Mouse (Mus musculus) cerebellum, adult 2 months (tissue): Measurements from ENCODE around the gene Phkg2.

ENCODE experiments used
- CTCF ChIP-seq: fragments of 200-500 bp; IDR thresholded peaks from 2 replicates; pipeline ENCODE4 v1.5.1; 2011; ENCODE audit warnings: low read depth, mild to moderate bottlenecking, control low read depth, low read length, moderate library complexity, borderline replicate concordance; ENCODE audit not compliant: insufficient read depth
- POLR2A ChIP-seq: fragments of 200-500 bp; IDR thresholded peaks from 2 replicates; pipeline ENCODE4 v1.6.1; 2011; ENCODE audit warnings: low read length, control low read depth, borderline replicate concordance; ENCODE audit not compliant: insufficient read depth

- TF ChIP-seq CTCF (no peak), POLR2A (no peak)
Observed at GRCm38 (mm10) chr7:127626471-127626870, 53.3 kb downstream of the Phkg2 start.
